ENCODE assay signal across 8 mouse cellular contexts in the genomic region with DNA sequence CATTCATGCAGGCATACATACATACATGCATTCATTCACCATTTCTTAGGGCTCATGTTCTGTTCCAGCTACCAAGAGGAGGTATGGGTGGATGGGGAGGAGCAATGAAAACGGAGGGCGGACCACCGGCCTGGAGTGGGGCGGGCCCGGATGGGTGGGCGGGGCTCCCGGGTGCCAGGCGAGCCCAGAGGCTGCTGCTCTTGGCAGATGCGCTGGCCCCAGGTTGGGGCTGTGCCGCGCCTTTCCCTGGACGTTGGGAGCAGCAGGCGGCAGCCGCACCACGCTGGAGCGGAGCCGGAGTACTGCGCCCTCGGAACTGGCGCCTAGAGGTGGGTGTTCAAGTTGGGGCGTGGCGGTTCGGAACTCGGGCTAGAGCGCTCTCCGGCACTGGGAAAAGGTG.
DNase-seq lines count a peak whose midpoint lies in the region; ATAC-seq and TF ChIP-seq lines count a peak whose summit lies in the region.

No protein-coding gene starts in this region.

- peaks cover 17% of the 10 kb centered on the region for H3K4me1 ChIP-seq in intestine, embryonic 15.5 days (replicated peaks)
- H3K4me1 ChIP-seq in liver, embryonic 13.5 days (replicated peaks): peaks cover 15% of the 10 kb centered on the region
- H3K4me1 ChIP-seq in stomach, embryonic 16.5 days (ENCODE audit: control insufficient read depth, insufficient read depth, low read length): peaks cover 16% of the 10 kb centered on the region

- under 1% methylated on average over 26 of the region's 26 CpGs for WGBS in intestine, embryonic 15.5 days
- WGBS in liver, embryonic 13.5 days (ENCODE audit: insufficient replicate concordance): under 1% methylated on average over 26 of the region's 26 CpGs
- under 1% methylated on average over 26 of the region's 26 CpGs for WGBS in stomach, embryonic 16.5 days

- H3K27me3 ChIP-seq in intestine, embryonic 15.5 days (replicated peaks): peaks cover 11% of the 10 kb centered on the region; the same call in 1 of the 2 replicates
- peaks cover 60% of the 10 kb centered on the region for H3K27me3 ChIP-seq in liver, embryonic 13.5 days
- no peaks in the 10 kb centered on the region for H3K27me3 ChIP-seq in myocyte (ENCODE audit: control insufficient read depth, insufficient read depth, insufficient read length)
- no peaks in the 10 kb centered on the region for H3K27me3 ChIP-seq in stomach, embryonic 16.5 days (ENCODE audit: control insufficient read depth, insufficient read depth, low read length)

- peak overlapping the region; percentile 42 for H3K4me3 ChIP-seq in intestine, embryonic 15.5 days (replicated peaks)
- H3K4me3 ChIP-seq in liver, embryonic 13.5 days (replicated peaks): peak overlapping the region; percentile 46
- H3K4me3 ChIP-seq in myocyte: peak overlapping the region; percentile 27
- peak overlapping the region; percentile 42 for H3K4me3 ChIP-seq in stomach, embryonic 16.5 days (replicated peaks; ENCODE audit: low read length)

- DNase-seq in layer of hippocampus, postnatal 10 days (ENCODE audit: low spot score in 2 of 2): peak; percentile 32 to 58
- no peak for DNase-seq in layer of hippocampus, adult 11-12 months (ENCODE audit: low spot score)
- DNase-seq in liver, embryonic 13.5 days: peak; percentile 39

- peak overlapping the region; percentile 85 for H3K4me2 ChIP-seq in intestine, embryonic 15.5 days (replicated peaks)
- peak overlapping the region; percentile 70 for H3K4me2 ChIP-seq in liver, embryonic 13.5 days
- peak overlapping the region; percentile 80 for H3K4me2 ChIP-seq in myocyte (ENCODE audit: low read depth)
- H3K4me2 ChIP-seq in stomach, embryonic 16.5 days (ENCODE audit: low read depth, low read length): peak overlapping the region; percentile 58

- H3K36me3 ChIP-seq in intestine, embryonic 15.5 days: no peaks in the 10 kb centered on the region
- no peaks in the 10 kb centered on the region for H3K36me3 ChIP-seq in liver, embryonic 13.5 days
- H3K36me3 ChIP-seq in myocyte (ENCODE audit: control insufficient read depth, insufficient read depth): no peaks in the 10 kb centered on the region
- no peaks in the 10 kb centered on the region for H3K36me3 ChIP-seq in stomach, embryonic 16.5 days (ENCODE audit: control insufficient read depth, insufficient read depth, low read length)

- H3ac ChIP-seq in myocyte (ENCODE audit: control insufficient read depth, insufficient read length): no peak overlapping the region

- H3K9me3 ChIP-seq in intestine, embryonic 15.5 days: no peaks in the 10 kb centered on the region
- no peaks in the 10 kb centered on the region for H3K9me3 ChIP-seq in liver, embryonic 13.5 days (replicated peaks)
- H3K9me3 ChIP-seq in stomach, embryonic 16.5 days (replicated peaks; ENCODE audit: control insufficient read depth, low read length): no peaks in the 10 kb centered on the region

- peak; percentile 93 for TF ChIP-seq POLR2A in myocyte (IDR thresholded peaks at IDR 0.05; ENCODE audit: insufficient read length, low read depth)

- ATAC-seq in common myeloid progenitor, adult 5-6 weeks (replicated peaks; ENCODE audit: low read depth, poor library complexity, severe bottlenecking): peak; percentile 80
- ATAC-seq in granulocyte monocyte progenitor cell, adult 5-6 weeks (replicated peaks; ENCODE audit: poor library complexity, severe bottlenecking): peak; percentile 78
- ATAC-seq in intestine, embryonic 15.5 days: peak; percentile 92
- peak; percentile 89 for ATAC-seq in liver, embryonic 13.5 days (ENCODE audit: low read depth)
- ATAC-seq in stomach, embryonic 16.5 days (ENCODE audit: insufficient read depth, low FRiP score): peak; percentile 83

- H3K79me2 ChIP-seq in myocyte (ENCODE audit: control insufficient read depth, insufficient read depth): peaks cover 23% of the 10 kb centered on the region

- H3K9ac ChIP-seq in intestine, embryonic 15.5 days: peak overlapping the region; percentile 42
- H3K9ac ChIP-seq in liver, embryonic 13.5 days: no peak overlapping the region; the same call in 1 of the 2 replicates
- H3K9ac ChIP-seq in stomach, embryonic 16.5 days (ENCODE audit: low read length): peak overlapping the region; percentile 49

- no peak overlapping the region for H3K27ac ChIP-seq in intestine, embryonic 15.5 days
- H3K27ac ChIP-seq in liver, embryonic 13.5 days: no peak overlapping the region
- no peak overlapping the region for H3K27ac ChIP-seq in stomach, embryonic 16.5 days (ENCODE audit: low read length)

TF ChIP-seq in myocyte, 11 proteins besides CTCF, POLR2A, EP300 and RAD21:
- TF ChIP-seq MYOD1 (IDR thresholded peaks at IDR 0.05; ENCODE audit: control insufficient read depth in 1 of 3, insufficient read length in 2 of 3, low read depth in 2 of 3) (peak in 1 of 3 experiments; percentile 50), MYOG (IDR thresholded peaks at IDR 0.05; ENCODE audit: control insufficient read depth in 1 of 3, insufficient read depth in 1 of 3, insufficient read length in 2 of 3, low read depth in 2 of 3) (peak in 1 of 3 experiments; percentile 28), MAX (IDR thresholded peaks at IDR 0.05; ENCODE audit: low read depth) (no peak), TCF3 (IDR thresholded peaks at IDR 0.05; ENCODE audit: insufficient read length, low read depth) (no peak), POLR2AphosphoS2 (IDR thresholded peaks at IDR 0.05; ENCODE audit: insufficient read length, low read depth) (peak; percentile 73)
TF ChIP-seq in myocyte: peak in this region for 3.
